Mouse (Mus musculus) CH12.LX (cell line): ENCODE results near the gene Slc27a4. TPM values are rescaled to one million over a fixed set of nuclear protein-coding genes. Genes with fewer than 3 reads are reported as not detected.

Experiments used
- polyA plus RNA-seq: library from polyadenylated mRNA; unstranded; fragments of >175 nt; gene quantifications from 2 replicates; pipeline ENCODE4 v1.2.1, GENCODE M21; 2012; ENCODE audit warnings: low read depth; ENCODE audit not compliant: insufficient read length
- total RNA-seq, 2 experiments: library from RNA; depleted of rRNA; stranded (reverse); fragments of 300-350 nt in 1 of 2; fragments of >200 nt in 1 of 2; gene quantifications; 2 replicates each; pipeline ENCODE4 v1.2.3; 2012 to 2014

Slc27a4 gene
- total and polyA plus RNA-seq, 3 experiments = 4.7 to 11.3 (median 4.8) TPM

Other genes with a start within 250 kb of the Slc27a4 start
- gene Rapgef1, start 182.9 kb upstream of the Slc27a4 start, total RNA-seq (2012; rRNA removed) = 149 and 185 TPM in 2 replicates
- 84.0 and 86.5 TPM in 2 replicates for gene Rapgef1, start 182.9 kb upstream of the Slc27a4 start, total RNA-seq (2014; rRNA removed)
- gene Rapgef1, start 182.9 kb upstream of the Slc27a4 start, polyA plus RNA-seq = 143 and 170 TPM in 2 replicates
- gene Gm13420, start 50.9 kb upstream of the Slc27a4 start, total RNA-seq (2012; rRNA removed) = not detected in 2 replicates
- gene Gm13420, start 50.9 kb upstream of the Slc27a4 start, total RNA-seq (2014; rRNA removed) = not detected in 2 replicates
- not detected in 2 replicates for gene Gm13420, start 50.9 kb upstream of the Slc27a4 start, polyA plus RNA-seq
- gene Gm13547, start 43.3 kb upstream of the Slc27a4 start, total RNA-seq (2012; rRNA removed) = not detected in 2 replicates
- gene Gm13547, start 43.3 kb upstream of the Slc27a4 start, total RNA-seq (2014; rRNA removed) = not detected in 2 replicates
- gene Gm13547, start 43.3 kb upstream of the Slc27a4 start, polyA plus RNA-seq = 0.60 TPM in 1 of 2 replicates, not detected in the other
- gene Coq4, start 15.1 kb upstream of the Slc27a4 start, total RNA-seq (2012; rRNA removed) = 25.2 and 29.3 TPM in 2 replicates
- gene Coq4, start 15.1 kb upstream of the Slc27a4 start, total RNA-seq (2014; rRNA removed) = 21.5 and 40.9 TPM in 2 replicates
- gene Coq4, start 15.1 kb upstream of the Slc27a4 start, polyA plus RNA-seq = 19.1 and 21.3 TPM in 2 replicates
- 32.6 and 40.4 TPM in 2 replicates for gene Trub2, start 14.1 kb upstream of the Slc27a4 start, total RNA-seq (2012; rRNA removed)
- 39.0 and 41.5 TPM in 2 replicates for gene Trub2, start 14.1 kb upstream of the Slc27a4 start, total RNA-seq (2014; rRNA removed)
- gene Trub2, start 14.1 kb upstream of the Slc27a4 start, polyA plus RNA-seq = 41.4 and 58.4 TPM in 2 replicates
- 31.9 and 33.8 TPM in 2 replicates for gene Urm1, start 17.4 kb downstream of the Slc27a4 start, total RNA-seq (2012; rRNA removed)
- 29.2 and 30.6 TPM in 2 replicates for gene Urm1, start 17.4 kb downstream of the Slc27a4 start, total RNA-seq (2014; rRNA removed)
- 25.6 and 37.1 TPM in 2 replicates for gene Urm1, start 17.4 kb downstream of the Slc27a4 start, polyA plus RNA-seq
- 6.1 and 6.3 TPM in 2 replicates for gene Cercam, start 66.5 kb downstream of the Slc27a4 start, total RNA-seq (2012; rRNA removed)
- gene Cercam, start 66.5 kb downstream of the Slc27a4 start, total RNA-seq (2014; rRNA removed) = 2.5 and 3.0 TPM in 2 replicates
- 3.5 and 3.7 TPM in 2 replicates for gene Cercam, start 66.5 kb downstream of the Slc27a4 start, polyA plus RNA-seq
- gene Odf2, start 86.6 kb downstream of the Slc27a4 start, total RNA-seq (2012; rRNA removed) = 43.7 and 48.6 TPM in 2 replicates
- gene Odf2, start 86.6 kb downstream of the Slc27a4 start, total RNA-seq (2014; rRNA removed) = 35.4 and 44.4 TPM in 2 replicates
- gene Odf2, start 86.6 kb downstream of the Slc27a4 start, polyA plus RNA-seq = 54.6 and 59.5 TPM in 2 replicates
- 38.0 and 39.7 TPM in 2 replicates for gene Gle1, start 132.8 kb downstream of the Slc27a4 start, total RNA-seq (2012; rRNA removed)
- gene Gle1, start 132.8 kb downstream of the Slc27a4 start, total RNA-seq (2014; rRNA removed) = 32.0 and 36.5 TPM in 2 replicates
- 54.1 and 60.1 TPM in 2 replicates for gene Gle1, start 132.8 kb downstream of the Slc27a4 start, polyA plus RNA-seq
- gene Sptan1, start 162.9 kb downstream of the Slc27a4 start, total RNA-seq (2012; rRNA removed) = 113 TPM in 2 replicates
- 73.8 and 86.4 TPM in 2 replicates for gene Sptan1, start 162.9 kb downstream of the Slc27a4 start, total RNA-seq (2014; rRNA removed)
- 88.0 and 91.6 TPM in 2 replicates for gene Sptan1, start 162.9 kb downstream of the Slc27a4 start, polyA plus RNA-seq
- 23.2 and 26.5 TPM in 2 replicates for gene Wdr34, start 246.2 kb downstream of the Slc27a4 start, total RNA-seq (2012; rRNA removed)
- gene Wdr34, start 246.2 kb downstream of the Slc27a4 start, total RNA-seq (2014; rRNA removed) = 21.4 and 24.7 TPM in 2 replicates
- 28.0 and 28.6 TPM in 2 replicates for gene Wdr34, start 246.2 kb downstream of the Slc27a4 start, polyA plus RNA-seq